Mouse (Mus musculus) heart, postnatal 0 days (tissue): Measurements from ENCODE around the gene Dag1.

Experiments used
- CTCF ChIP-seq: IDR thresholded peaks from 2 replicates; pipeline ENCODE4 v1.5.1; 2016; ENCODE audit warnings: antibody characterized with exemption, control low read depth, low read depth
- EP300 ChIP-seq: IDR thresholded peaks from 2 replicates; pipeline ENCODE4 v1.6.1; 2016; ENCODE audit warnings: antibody characterized with exemption, low read depth

GRCm38 (mm10) chr9:108284410-108284809 lies 20.7 kb upstream of the Dag1 start:
- TF ChIP-seq CTCF (peak; percentile 97), EP300 (no peak)
